Mouse (Mus musculus) embryo, embryonic 11 days (tissue): Measurements from ENCODE around the gene Plekhb2.

Experiments
- DNase-seq: peaks from one replicate; pipeline ENCODE4 v3.0.0-alpha.2; 2015

Gene Plekhb2

GRCm38 (mm10) chr1:34834904-34835303 is 14.9 kb upstream of the Plekhb2 start:
- DNase-seq = no peak

GRCm38 (mm10) chr1:34837951-34838689 is 11.7 kb upstream of the Plekhb2 start:
- no peak for DNase-seq

GRCm38 (mm10) chr1:34839241-34839640 is 10.5 kb upstream of the Plekhb2 start:
- no peak for DNase-seq

- peak; percentile 18 for DNase-seq
These were observed 7.9 kb upstream of the Plekhb2 start for GRCm38 (mm10) chr1:34841709-34842388.

- DNase-seq = peak; percentile 87
These were observed 7.4 kb upstream of the Plekhb2 start for GRCm38 (mm10) chr1:34842389-34842861.

GRCm38 (mm10) chr1:34842887-34843618 is 6.7 kb upstream of the Plekhb2 start, which contains the start of gene Fam168b:
Gene Fam168b, minus strand, starts transcription at chr1:34843065.
- DNase-seq = peak; percentile 97

GRCm38 (mm10) chr1:34847070-34847469 is 2.7 kb upstream of the Plekhb2 start:
- DNase-seq = no peak

- DNase-seq = no peak
These were observed 764 bp downstream of the Plekhb2 start for GRCm38 (mm10) chr1:34850343-34851136.

GRCm38 (mm10) chr1:34851562-34851961 is 1.8 kb downstream of the Plekhb2 start:
- DNase-seq = no peak

- DNase-seq = no peak
These were observed 2.5 kb downstream of the Plekhb2 start for GRCm38 (mm10) chr1:34852116-34852878.

GRCm38 (mm10) chr1:34853786-34854185 is 4.0 kb downstream of the Plekhb2 start:
- no peak for DNase-seq

- DNase-seq = no peak
These were observed 5.4 kb downstream of the Plekhb2 start for GRCm38 (mm10) chr1:34855056-34855739.

GRCm38 (mm10) chr1:34858671-34859070 is 8.9 kb downstream of the Plekhb2 start:
- DNase-seq = no peak

- no peak for DNase-seq
These were observed 10.0 kb downstream of the Plekhb2 start for GRCm38 (mm10) chr1:34859761-34860160.

- DNase-seq = no peak
These were observed 10.4 kb downstream of the Plekhb2 start for GRCm38 (mm10) chr1:34860205-34860604.

- no peak for DNase-seq
These were observed 13.1 kb downstream of the Plekhb2 start for GRCm38 (mm10) chr1:34862877-34863276.

GRCm38 (mm10) chr1:34863323-34863722 is 13.5 kb downstream of the Plekhb2 start:
- DNase-seq = no peak

GRCm38 (mm10) chr1:34864243-34864642 is 14.5 kb downstream of the Plekhb2 start:
- DNase-seq = no peak

- no peak for DNase-seq
These were observed 16.1 kb downstream of the Plekhb2 start for GRCm38 (mm10) chr1:34865866-34866265.

GRCm38 (mm10) chr1:34866815-34867573 is 17.2 kb downstream of the Plekhb2 start:
- DNase-seq = peak; percentile 86
